Mouse (Mus musculus) layer of hippocampus, adult 9-11 months (tissue): ENCODE measurements around the gene Glyr1.

ENCODE experiments used
- DNase-seq: peaks from one replicate; pipeline ENCODE4 v3.0.0; 2022

The Glyr1 gene

DNA sequence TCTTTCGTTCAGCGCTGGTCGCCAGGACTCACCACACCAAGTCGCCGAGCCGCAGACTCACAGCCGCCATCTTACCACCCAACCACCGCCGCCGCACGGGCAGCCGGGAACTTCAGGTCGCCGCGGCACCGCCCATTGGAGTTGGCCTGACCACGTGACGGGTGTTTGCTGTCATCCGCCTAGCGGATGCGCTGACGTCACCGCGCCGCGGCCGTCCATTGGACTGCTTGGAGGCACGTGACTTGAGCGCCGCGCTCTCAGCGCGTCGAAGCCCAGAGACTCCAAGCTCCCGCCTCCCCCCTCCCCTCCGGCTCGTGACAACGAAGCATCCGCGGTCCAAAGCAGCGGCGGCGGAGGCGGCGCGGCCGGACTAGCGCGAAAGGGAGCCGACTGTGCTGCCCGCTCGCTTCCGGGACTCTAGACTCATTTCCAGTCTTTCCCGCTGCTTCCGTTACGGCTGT, at the start of gene Glyr1, which contains the start of gene Ubn1:
Gene Glyr1 (minus strand): TSS at position 90 of the 461 bp plus-strand sequence.
Gene Ubn1 (plus strand): TSS at position 284 of the 461 bp plus-strand sequence.
- peak; percentile 100 for DNase-seq

DNA sequence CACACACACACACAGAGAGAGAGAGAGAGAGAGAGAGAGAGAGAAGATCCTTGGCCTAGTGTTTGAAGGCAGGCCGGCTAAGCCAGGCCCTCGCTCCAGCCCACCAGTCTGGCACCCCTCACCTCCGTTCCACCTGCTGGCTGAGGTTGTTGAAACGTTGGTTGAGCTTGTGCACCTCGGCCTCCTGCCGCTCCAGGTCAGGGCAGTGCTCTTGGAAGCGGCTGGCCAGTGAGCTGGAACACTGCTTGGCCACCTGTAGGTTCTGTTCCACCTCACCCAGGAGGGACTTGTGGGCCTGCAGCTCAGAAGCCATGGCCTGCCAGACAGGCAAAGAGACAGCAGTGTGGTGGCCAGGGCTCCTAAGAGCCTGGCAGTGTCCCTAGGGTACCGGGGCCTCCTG, 46.8 kb upstream of the Glyr1 start:
- DNase-seq, result no peak

DNA sequence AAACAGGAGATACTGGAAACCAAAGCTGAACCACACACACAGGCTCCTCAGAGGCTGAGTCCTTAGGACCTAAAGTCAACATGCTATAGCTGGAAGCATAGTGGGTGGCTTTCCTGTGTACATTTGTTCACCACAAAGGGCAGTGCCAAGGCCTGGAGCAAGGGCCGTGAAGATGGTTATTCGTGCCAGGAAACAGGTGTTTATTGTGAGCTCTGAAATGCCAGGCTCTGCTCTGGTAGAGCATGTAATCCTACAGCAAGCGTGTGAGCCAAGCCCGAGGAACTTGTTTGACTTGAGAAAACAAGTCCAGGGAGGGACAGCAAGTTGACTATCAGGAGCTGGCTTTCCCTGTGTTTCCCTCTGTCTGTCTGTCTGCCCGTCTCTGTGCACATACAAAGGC, 43.6 kb upstream of the Glyr1 start:
- DNase-seq, result no peak

DNA sequence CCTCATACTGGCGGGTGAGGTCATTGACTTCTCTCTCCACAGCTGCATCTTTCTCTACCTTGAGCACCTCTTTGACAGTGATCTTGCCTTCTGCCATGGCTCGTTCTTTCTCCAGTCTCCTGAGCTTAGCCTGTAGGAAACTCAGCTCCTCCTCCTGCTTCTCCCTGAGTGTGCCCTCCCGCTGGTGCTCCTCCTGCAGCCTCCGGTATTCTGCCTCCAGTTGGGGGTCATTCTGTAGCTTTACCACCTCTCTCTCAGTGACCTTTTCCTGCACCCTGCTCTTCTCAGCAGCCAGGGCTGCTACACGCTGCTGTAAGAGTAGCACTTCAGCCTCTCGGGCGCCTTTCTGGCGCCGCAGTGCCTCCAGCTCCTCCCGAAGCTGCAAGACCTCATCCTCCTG, 39.4 kb upstream of the Glyr1 start:
- DNase-seq, result no peak

DNA sequence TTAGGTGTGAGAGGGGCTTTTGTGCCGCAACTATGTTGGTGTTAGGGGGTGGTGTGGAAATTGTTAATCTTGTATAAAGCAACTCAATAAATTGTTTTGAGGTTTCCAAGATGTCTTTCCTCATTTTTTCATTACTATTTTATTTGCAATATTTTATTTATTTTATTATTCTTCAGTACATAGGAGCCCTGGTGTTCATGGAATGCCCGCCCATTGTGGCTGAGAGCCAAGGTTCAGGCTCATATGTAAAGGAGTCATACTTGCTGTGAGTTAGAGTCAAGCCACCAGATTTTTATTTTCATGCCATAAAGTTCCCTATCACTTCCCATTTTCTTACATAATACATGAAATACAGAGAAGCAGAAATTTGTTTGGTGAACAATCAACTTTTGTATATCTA, 36.5 kb upstream of the Glyr1 start:
- no peak for DNase-seq

DNA sequence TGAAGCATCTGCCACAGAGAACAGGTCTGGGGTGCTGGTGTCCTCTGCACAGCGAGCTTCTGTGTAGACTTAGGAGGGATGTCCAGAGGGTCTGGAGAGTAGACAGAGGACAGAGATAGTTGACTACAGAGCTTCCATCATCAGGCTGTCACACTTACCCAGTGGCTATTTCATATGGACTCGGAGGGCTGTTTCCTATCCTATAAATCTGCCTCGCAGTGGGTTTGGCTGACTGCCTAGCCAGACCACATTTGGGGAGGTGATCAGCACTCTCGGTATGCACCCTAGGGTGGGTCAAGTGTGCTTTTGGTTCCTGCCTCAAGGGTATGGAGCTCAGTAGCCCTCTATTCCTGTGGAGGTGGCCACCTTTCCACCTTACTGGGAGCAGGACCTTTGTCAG, 35.5 kb upstream of the Glyr1 start:
- no peak for DNase-seq

DNA sequence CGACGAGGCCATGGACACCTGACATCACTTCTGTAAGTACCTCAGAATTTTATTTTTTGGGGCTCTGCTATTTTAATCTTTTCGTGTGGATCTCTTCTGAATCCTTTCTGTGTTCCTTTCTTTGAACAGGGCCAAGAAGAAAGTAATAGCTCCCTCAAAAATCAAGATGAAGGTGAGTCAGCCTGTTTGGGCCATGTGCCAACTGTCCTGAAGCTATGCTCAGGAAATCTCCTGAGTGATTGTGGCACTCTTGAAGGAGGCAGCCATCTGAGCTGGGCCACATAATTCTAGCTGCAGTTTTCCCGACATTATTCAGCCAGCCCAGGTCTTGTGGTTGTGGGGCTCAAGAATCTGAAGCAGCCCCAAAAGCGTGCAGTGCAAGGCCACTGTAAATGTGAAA, 24.7 kb upstream of the Glyr1 start:
- DNase-seq, result no peak

DNA sequence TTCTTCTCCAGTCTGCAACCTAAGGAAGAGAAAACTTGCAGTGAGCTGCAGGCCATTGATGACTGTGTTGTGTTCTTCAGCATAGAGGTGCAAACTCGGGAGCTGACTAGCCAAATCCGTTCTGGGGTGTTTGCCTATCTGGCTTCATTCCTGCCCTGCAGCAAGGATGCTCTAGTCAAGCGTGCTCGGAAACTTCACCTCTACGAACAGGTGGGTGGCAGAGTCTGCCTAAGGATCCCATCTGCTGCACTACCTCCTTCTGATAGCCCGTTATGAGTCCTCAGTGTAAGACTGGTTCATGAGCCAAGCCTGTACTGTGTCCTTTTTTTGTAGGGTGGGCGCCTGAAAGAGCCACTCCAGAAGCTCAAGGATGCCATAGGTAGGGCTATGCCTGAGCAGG, 22.3 kb upstream of the Glyr1 start:
- DNase-seq, result no peak

DNA sequence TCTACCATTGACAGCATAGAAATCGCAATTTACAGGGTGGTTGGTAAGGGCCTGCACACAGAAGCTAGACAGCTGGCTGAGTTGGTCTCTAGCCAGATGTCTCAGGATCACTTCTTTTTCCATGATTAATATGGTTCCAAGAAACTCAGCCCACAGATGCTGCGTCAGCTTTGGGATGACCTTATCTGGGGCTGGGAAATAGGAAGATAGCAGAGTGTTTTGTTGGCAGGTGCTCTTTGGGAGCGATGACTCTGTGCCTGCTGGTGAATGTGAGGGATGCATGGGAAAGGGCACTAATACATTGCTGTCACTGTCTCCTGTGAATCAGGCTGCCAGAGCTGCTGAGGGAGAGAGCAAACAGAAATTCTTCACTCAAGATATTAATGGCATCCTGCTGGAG, 20.7 kb upstream of the Glyr1 start:
- DNase-seq, result peak; percentile 81

DNA sequence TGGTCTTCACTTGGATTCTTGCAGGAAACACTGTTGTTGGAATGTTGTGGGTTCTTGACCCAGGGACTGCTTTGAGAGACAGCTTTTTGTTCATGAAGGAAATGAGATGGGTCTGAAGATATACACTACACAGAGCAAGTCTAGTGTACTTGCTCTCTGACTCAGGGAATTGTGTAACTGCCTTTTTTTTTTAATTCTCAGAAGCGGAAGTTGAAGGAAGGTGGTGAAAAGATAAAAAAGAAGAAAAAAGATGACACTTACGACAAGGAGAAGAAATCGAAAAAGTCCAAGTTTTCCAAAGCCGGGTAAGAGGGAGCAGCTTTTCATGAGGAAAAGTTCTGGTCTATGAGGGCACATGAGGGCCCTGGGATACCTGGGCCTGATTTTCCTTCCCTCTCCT, 13.8 kb upstream of the Glyr1 start:
- DNase-seq, result no peak

DNA sequence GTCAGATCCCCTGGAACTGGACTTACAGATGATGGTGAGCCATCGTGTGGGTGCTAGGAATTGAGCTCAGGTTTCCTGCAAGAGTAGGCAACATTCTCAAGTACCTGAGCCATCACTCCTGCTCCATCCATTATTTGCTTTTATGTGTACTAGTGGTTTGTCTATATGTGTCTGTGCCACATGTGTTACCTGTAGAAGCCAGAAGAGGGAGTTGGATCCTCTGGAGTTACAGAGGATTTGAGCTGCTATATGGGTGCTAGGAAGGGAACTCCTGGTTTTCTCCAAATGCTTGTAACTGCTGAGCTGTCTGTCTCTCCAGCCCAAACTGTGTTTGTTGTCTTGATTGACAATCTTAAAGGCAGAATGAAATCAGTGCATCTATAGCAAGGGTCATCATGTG, 8.5 kb upstream of the Glyr1 start:
- DNase-seq, result no peak

DNA sequence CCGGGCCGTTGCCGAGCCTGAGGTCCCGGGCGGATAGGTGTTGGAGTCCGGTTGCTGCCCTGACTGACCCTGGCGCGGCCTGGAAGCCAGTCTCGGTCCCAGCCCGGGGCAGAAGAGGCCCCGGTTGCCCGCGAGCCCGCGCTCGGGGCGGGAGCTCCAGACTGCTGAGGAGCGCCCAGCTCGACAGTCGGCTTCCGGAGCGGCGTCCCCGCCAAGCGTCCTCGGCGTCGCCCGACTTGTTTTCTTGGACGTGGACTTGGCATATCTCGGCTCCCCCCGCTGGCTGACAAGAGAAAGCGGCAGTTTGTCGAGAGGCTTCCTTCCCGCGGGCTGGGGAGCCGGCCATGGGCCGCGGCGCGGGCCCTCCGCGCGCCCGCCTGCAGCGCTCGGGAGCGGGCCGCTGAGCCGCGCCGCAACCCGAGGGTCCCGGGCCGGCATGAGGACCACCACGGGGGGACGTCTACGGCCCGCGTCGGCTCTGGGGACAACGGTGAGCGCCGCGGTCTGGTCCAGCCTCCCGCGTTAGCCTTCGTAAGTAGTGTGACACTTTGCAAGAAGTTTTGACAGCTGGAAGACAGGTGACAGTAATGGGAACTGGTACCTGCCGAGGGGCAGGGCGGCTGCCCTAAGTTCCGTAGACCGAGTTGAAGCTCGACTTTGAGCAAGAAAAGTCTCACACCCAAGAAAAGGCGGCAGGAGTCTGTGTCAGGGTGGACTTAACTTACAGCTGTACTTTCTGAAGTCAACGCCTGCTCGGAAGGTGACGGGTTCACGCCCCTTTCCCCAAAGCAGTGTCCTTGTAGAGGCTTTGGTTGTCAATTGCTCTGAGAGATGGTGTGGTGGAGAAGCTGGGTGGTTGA, 818 bp upstream of the Glyr1 start:
- DNase-seq, result peak; percentile 75

DNA sequence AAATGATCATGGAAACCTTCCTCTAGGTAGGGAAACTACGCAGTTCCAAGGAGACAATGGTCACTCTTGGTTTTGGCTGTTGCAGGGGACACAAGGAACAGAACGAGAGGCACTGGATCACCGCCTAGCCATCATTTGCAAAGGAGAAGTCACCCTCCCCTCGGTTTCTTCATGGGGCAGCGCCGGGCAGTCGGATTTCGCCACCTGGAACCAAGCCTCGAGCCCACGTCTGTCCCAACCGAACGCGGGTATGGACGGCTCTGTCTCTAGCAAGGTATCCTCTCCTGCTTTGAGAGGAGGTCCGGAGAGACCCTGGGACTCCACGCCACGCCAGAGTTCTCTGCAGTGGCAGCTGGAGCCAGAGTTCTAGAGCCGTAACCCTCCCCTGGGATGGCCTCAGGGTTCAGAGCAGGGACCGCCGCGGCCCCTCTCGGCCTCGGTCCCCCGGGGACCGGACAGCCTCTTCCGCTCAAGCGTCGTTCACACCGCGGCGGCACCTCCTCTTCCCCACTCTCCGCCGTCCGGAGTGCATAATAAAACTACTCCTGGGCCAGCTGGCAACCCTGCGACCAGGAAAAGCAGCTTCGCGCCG, 385 bp downstream of the Glyr1 start:
- DNase-seq, result peak; percentile 11

DNA sequence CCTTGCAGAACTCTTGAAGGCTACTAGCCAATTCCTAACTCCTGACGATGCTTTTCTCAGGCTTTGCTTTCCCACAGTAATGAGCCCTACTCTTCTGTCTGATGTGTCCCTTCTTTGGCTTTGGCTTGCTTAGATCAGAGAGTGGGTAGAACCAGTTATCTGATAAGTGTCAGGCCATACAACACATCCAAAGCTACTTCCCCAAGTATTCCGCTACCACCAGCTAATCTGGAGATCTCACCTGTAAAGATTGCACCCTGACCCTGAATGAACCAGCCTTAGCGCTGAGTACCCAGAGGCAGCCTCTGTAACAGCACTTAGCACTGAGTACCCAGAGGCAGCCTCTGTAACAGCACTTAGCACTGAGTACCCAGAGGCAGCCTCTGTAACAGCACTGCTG, 4.3 kb downstream of the Glyr1 start:
- no peak for DNase-seq

DNA sequence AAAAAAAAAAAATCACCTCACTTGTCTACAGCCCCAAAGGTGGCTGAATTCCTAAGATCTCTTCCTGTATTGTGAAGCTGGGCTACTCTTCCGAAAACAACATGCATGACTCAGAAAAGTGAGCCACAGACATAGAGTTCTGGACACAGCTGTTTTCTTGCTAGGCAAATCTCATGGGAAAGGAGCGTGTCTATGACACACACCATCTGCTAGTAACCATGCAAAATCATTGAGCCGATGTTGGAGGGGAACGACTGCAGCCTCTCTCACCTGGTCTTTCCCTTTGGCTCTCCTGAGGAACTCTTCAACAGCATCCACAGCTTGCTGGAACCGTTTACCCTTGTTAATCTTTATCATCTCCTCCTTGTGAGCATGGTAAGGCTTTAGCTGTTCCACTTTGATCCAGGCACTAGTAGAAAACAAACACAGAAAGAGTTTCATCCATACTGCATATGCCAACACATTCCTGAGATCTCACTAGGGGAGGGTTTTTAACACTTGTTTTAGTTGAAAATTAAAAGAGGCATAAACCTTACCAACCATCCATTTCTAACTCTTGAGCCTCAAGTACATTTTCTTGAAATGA, 12.9 kb downstream of the Glyr1 start:
- DNase-seq, result no peak

DNA sequence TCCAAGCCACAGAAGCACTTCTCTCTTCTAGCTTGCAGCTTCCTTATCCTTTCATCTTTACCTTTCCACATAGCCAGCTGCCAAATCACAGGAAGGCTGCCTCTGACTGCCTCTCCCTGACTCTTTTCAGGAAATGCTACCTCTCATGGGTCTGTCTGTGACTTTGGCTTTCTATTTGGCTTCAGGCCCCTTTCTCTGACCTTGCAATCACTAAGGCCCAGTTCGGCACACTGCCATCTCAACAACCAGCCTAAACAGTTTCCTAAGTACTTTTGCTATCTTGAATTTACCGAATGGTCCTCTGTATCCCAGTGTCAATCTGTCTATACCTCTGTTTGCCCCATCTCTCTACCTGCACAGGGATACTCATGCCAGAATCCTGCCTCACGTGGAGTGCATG, 14.1 kb downstream of the Glyr1 start:
- no peak for DNase-seq

DNA sequence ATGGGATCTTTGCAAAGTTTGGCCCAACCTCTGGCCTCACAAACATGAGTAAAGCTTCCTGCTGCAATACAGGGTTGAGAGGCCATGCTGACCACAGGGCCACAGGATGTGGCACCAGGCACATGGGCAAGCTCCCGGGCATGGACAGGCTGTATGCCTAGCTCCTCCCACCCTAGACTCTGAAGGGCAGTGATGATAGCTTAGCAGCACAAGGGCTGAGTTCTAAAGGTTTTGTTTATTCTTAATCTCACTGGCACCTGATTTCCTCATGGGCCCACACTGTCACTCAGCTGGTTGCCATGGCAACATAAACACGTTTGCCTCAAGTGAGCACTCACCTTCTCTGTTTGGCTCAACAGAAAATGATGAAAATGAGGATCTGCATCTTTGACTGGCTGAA, 19.8 kb downstream of the Glyr1 start:
- DNase-seq, result no peak

DNA sequence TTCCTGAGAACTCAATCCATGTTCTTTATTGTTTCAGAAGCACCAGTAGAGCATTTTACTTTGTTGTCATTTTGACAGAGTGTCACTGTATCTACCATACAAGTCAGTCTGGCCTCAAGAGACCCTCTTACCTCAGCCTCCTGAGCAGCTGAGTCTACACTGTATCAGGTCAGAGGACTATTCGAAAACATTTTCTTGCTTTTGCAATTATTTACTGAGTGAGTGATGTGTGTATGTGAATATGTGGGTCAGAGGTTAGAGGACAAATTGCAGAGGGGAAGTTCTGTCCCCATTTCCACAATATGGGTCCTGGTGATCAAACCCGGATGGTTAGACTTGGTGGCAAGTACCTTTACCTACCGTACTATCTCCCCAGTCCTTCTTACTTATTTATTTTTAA, 25.6 kb downstream of the Glyr1 start:
- no peak for DNase-seq

DNA sequence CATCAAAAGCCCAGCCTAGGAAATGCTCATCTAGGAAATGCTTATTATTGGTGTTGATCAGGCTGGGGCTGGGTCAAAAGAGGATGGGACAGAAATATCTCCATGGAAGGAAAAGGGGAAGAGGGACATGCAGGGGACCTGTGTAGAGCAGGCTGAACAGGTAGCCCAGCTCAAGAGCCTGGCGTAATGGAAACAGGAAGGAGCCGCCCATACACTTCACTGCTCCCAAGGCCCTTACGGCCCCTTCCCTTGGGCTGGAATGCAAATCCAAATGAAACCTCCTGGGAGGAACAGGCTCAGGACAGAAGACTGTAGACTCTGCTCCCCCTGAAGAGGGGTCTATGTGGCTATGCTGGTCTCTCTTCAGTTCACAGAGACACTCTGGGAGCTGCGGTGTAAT, 35.1 kb downstream of the Glyr1 start:
- no peak for DNase-seq

DNA sequence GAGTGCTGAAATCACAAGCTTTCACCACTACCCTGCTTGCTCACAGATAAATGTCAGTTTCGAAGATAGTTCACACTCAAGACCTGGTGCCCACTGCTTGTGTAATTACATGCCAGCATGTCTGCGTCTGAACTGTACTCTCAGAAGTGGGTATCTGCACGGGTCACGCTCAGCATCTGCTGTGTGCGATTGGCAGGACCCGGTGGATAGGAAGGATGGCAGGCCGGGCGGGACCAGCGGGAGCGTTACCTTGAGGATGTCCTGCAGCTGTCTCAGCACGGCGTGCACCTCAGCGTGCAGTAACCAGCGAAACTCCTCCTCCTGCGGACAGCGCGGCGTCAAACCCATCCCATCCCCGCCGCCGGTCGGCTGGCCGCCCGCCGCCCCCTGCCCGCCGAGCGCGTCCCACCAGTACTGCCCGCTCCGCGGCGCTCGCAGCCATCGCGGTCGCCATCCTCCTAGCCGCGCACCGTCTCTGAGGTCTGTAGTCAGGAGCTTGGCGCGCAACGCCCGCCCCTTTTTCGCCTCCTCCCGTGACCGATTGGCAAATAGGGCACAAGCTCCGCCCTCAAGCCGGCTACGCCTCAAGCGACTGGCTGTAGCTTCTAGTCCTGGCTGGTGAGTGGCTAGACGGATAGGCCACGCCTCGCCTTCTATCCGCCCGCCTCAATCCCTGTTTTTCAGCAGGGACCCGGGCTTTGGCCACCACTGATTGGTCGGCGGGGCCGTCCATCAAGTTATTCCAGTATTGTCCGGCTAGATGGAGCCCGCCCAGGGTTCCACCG, 36.4 kb downstream of the Glyr1 start, which contains the start of gene Rogdi:
Gene Rogdi (minus strand): TSS at position 500 of the 785 bp plus-strand sequence.
- DNase-seq, result peak; percentile 100

DNA sequence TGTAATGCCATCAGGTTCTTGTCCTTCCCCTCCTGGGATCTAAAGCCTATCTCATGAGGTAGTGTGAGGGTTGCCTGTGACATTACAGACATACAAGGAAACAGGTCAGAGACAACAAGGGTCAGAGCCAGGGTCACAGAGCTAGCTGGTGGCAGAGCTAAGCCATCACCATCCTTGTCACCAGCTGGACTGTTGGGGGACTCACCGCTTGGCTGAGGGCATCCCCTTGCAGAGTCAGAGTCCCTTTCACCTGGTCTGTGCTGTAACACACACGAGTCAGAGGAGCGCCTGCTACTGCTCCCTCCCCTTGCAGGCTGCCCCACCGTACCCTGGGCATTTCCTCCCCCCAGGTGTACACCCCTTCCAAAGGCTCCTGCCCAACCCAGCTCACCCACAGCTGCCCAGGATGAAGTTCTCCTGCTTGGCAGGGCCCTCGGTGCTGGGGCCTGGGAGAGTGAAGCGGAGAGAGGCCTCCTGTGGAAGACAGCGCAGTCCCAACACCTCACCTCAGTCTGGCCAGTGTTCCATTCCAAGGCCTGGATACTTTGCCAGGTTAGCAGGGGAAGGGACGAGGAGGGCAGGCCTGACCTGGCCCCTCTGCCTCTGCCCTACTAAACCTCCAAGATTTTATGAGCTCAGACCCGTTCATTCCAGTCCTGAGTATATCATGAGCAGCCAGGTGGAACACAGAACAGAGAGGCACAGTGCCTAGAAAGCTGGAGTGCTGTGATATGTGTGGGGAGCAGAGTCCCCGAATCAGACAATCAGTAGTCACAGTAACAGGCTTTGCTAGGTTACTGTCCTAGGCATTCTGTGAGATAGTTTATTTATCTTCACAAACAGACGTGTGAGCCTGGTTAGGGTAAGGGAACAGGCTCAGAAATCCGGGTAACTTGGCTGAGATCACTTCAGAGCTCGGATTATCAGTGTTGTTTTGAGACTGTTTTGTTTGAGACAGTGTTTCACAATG, 37.3 kb downstream of the Glyr1 start:
- peak; percentile 49 for DNase-seq

DNA sequence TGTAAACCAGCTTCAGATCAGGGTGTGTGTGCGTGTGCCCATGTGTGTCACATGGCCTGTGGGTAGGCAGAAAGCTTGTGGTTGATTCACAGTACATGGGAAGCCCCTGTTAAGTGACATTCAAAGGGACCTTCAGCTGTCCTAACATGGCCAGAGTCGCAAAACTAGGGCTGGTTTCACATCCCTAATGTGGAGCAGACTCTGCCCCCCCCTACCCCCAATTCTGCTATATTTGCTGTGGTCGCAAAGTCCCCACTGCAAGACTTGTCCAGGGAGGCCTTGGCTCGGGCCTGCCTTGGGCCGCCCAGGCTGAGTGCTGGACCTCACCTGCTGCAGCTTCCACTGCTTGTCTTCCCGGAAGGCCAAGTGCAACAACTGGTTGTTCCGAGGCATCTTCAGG, 38.4 kb downstream of the Glyr1 start:
- no peak for DNase-seq
